Mouse (Mus musculus) midbrain, embryonic 12.5 days (tissue): ENCODE measurements around the gene Pgd. TPM values are rescaled to one million over a fixed set of nuclear protein-coding genes. Genes with fewer than 3 reads are reported as not detected.
"Not testable (repeated sequence)": the region's sequence is repeated elsewhere in the genome, so short reads cannot be mapped to it uniquely, and the experiment has no call there.

Experiments used
- ATAC-seq: fragments of 200-750 bp; cut with Nextera tagmentation; 2 replicates; pipeline ENCODE4 v1.8.0; 2017; ENCODE audit warnings: low read depth, moderate TSS enrichment, moderate library complexity; ENCODE audit not compliant: low FRiP score
- H3K27ac ChIP-seq: fragments of 300-500 bp; sonication (generic); replicated peaks from 2 replicates; pipeline ENCODE4 v1.5.1; 2016; ENCODE audit warnings: mild to moderate bottlenecking
- H3K27me3 ChIP-seq: fragments of 300-500 bp; sonication (generic); 2 replicates; pipeline ENCODE4 v1.6.1; 2016; ENCODE audit warnings: mild to moderate bottlenecking
- H3K36me3 ChIP-seq: fragments of 300-500 bp; sonication (generic); 2 replicates; pipeline ENCODE4 v1.6.1; 2016
- H3K4me1 ChIP-seq: fragments of 300-500 bp; sonication (generic); 2 replicates; pipeline ENCODE4 v1.6.1; 2016
- H3K4me2 ChIP-seq: fragments of 300-500 bp; sonication (generic); replicated peaks from 2 replicates; pipeline ENCODE4 v1.6.1; 2016; ENCODE audit warnings: mild to moderate bottlenecking, moderate library complexity
- H3K4me3 ChIP-seq: fragments of 300-500 bp; sonication (generic); 2 replicates; pipeline ENCODE4 v1.5.1; 2016; ENCODE audit warnings: mild to moderate bottlenecking
- H3K9ac ChIP-seq: fragments of 300-500 bp; sonication (generic); replicated peaks from 2 replicates; pipeline ENCODE4 v1.6.1; 2016; ENCODE audit warnings: mild to moderate bottlenecking, moderate library complexity
- H3K9me3 ChIP-seq: fragments of 300-500 bp; sonication (generic); 2 replicates; pipeline ENCODE4 v1.6.1; 2016; ENCODE audit warnings: mild to moderate bottlenecking
- WGBS: fragments of 180-500 bp; shearing (Covaris S2); methylation state at CpG from one replicate; pipeline ENCODE4 v1.1.7; 2016; 5-methylcytosine and 5-hydroxymethylcytosine counted together
- polyA plus RNA-seq: library from polyadenylated mRNA; unstranded; fragments of >200 nt; fragmentation: Nextera tagmentation; extraction: Ambion mirVana; gene quantifications from 2 replicates; pipeline ENCODE4 v1.2.1, GENCODE M21; 2016

Pgd gene
- polyA plus RNA-seq, 1 experiment from 2014 or later: 129 TPM

GRCm38 (mm10) chr4:149179573-149179972, 13.0 kb upstream of the Pgd start:
- peaks cover 83% of the 10 kb centered on the region for H3K36me3 ChIP-seq
- H3K27ac ChIP-seq: no peak overlapping the region
- H3K9ac ChIP-seq: no peak overlapping the region
- H3K4me2 ChIP-seq: no peak overlapping the region
- H3K9me3 ChIP-seq: no peaks in the 10 kb centered on the region
- no peaks in the 10 kb centered on the region for H3K27me3 ChIP-seq
- H3K4me1 ChIP-seq: no peaks in the 10 kb centered on the region
- ATAC-seq: no peak
- no peak overlapping the region for H3K4me3 ChIP-seq
- 46% methylated on average over 4 of the region's 4 CpGs for WGBS

DNA sequence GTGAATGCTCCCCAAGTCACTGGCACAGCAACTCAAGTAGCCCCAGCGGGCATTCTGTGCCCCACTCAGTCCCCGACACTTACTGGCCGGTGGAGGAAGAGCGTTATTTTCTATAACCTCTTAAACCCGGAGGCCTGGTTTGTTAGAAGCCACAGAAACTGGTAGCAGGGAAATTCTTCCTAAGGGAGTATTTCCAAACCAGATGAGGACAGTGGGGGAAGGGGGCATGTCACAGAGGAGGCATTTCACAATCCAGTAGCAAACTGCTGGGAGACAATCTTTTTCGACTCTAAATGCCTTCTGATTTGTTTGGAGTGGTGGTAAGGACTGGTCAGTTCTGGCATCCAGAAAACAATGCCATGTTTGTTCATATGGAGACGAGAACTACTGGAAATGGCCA, 12.6 kb upstream of the Pgd start:
- 85% methylated on average over 7 of the region's 7 CpGs for WGBS
- Histone ChIP-seq H3K36me3 (peaks cover 79% of the 10 kb centered on the region), H3K9ac (no peak overlapping the region), H3K4me3 (no peak overlapping the region), H3K27ac (no peak overlapping the region), H3K27me3 (no peaks in the 10 kb centered on the region), H3K4me1 (no peaks in the 10 kb centered on the region), H3K9me3 (no peaks in the 10 kb centered on the region), H3K4me2 (no peak overlapping the region)
- ATAC-seq: no peak

DNA sequence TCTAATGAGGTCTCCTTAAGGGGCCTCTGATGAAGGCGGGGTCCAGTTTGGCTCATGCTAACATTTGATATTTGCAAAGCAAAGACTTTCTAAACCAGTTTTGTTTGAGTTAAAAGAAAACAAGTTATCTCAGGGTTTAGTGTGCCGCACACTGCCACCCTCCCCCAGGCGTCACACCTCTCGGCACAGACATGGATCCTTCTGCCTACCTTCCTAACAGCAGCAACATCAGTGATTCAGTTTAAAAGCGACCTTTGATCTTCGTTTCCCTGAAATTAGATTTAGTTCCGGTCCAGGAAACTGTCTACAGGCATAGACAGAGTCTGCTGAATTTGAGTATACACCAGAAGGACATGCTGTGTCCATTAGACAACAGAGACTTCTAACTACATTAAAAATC, 11.8 kb upstream of the Pgd start:
- no peaks in the 10 kb centered on the region for H3K27me3 ChIP-seq
- WGBS: 80% methylated on average over 7 of the region's 7 CpGs
- H3K4me3 ChIP-seq: no peak overlapping the region
- H3K9ac ChIP-seq: no peak overlapping the region
- H3K36me3 ChIP-seq: peaks cover 71% of the 10 kb centered on the region
- no peak for ATAC-seq
- no peaks in the 10 kb centered on the region for H3K9me3 ChIP-seq
- no peak overlapping the region for H3K4me2 ChIP-seq
- H3K27ac ChIP-seq: no peak overlapping the region
- no peaks in the 10 kb centered on the region for H3K4me1 ChIP-seq

DNA sequence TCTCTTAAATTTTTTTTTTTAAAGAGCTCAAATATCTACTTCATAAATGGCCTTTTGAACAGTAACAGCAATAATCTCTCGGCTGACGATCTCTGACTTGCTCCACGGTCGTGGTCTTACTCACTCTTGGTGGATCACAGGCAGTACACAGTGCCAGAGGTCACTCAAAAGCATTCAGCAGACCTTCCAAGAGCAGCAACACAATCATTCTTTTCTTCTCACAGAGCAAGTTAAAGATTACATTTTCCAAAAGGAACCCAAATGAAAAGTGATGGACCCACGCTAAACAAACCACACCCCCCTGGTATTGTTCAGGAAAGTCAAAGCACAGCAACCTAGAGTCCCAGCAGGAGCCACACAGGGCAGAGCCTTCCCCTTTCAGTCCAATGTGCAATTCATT, 10.5 kb upstream of the Pgd start:
- 36% methylated on average over 5 of the region's 5 CpGs for WGBS
- no peak overlapping the region for H3K9ac ChIP-seq
- H3K27me3 ChIP-seq: no peaks in the 10 kb centered on the region
- no peaks in the 10 kb centered on the region for H3K4me1 ChIP-seq
- H3K27ac ChIP-seq: no peak overlapping the region
- no peaks in the 10 kb centered on the region for H3K9me3 ChIP-seq
- H3K4me3 ChIP-seq: no peak overlapping the region
- no peak for ATAC-seq
- H3K4me2 ChIP-seq: no peak overlapping the region
- peaks cover 58% of the 10 kb centered on the region for H3K36me3 ChIP-seq

GRCm38 (mm10) chr4:149176645-149177044, 10.1 kb upstream of the Pgd start:
- Histone ChIP-seq H3K4me3 (no peak overlapping the region), H3K4me1 (no peaks in the 10 kb centered on the region), H3K4me2 (no peak overlapping the region), H3K27ac (no peak overlapping the region), H3K36me3 (peaks cover 54% of the 10 kb centered on the region), H3K9me3 (no peaks in the 10 kb centered on the region), H3K27me3 (no peaks in the 10 kb centered on the region), H3K9ac (no peak overlapping the region)
- no peak for ATAC-seq
- WGBS: 82% methylated on average over 6 of the region's 6 CpGs

- no peaks in the 10 kb centered on the region for H3K4me1 ChIP-seq
- WGBS: 90% methylated on average over 6 of the region's 6 CpGs
- H3K4me2 ChIP-seq: no peak overlapping the region
- no peak overlapping the region for H3K27ac ChIP-seq
- H3K9ac ChIP-seq: no peak overlapping the region
- no peaks in the 10 kb centered on the region for H3K9me3 ChIP-seq
- no peaks in the 10 kb centered on the region for H3K27me3 ChIP-seq
- peaks cover 24% of the 10 kb centered on the region for H3K36me3 ChIP-seq
- no peak overlapping the region for H3K4me3 ChIP-seq
- ATAC-seq: no peak
Observed at GRCm38 (mm10) chr4:149173661-149174060, 7.1 kb upstream of the Pgd start.

GRCm38 (mm10) chr4:149172666-149173065, 6.1 kb upstream of the Pgd start:
- H3K27ac ChIP-seq: peak overlapping the region; percentile 47; the same call in 1 of the 2 replicates
- no peak overlapping the region for H3K4me2 ChIP-seq
- H3K4me1 ChIP-seq: no peaks in the 10 kb centered on the region
- H3K4me3 ChIP-seq: no peak overlapping the region
- 80% methylated on average over 2 of the region's 2 CpGs for WGBS
- H3K9me3 ChIP-seq: no peaks in the 10 kb centered on the region
- no peak overlapping the region for H3K9ac ChIP-seq
- no peak for ATAC-seq
- no peaks in the 10 kb centered on the region for H3K27me3 ChIP-seq
- peaks cover 19% of the 10 kb centered on the region for H3K36me3 ChIP-seq

DNA sequence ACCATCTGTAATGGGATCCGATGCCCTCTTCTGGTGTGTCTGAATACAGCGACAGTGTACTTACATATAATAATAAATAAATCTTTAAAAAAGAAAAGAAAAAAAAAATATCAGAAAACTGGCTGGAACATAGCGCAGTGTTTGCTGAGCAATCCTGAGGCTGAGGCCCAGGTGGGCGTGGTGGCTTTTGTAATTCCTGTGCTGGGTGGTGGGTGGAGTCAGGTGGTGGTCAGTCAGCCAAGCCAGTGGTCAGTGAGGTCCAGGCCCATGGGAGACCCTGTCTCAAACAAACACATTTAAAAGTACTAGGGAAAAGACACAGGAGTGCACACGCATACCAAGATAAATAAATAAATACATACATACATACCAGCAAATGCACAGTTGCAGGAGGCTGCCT, 5.5 kb upstream of the Pgd start:
- H3K4me2 ChIP-seq: no peak overlapping the region
- whole genome bisulfite sequencing: 90% methylated on average over 5 of the region's 5 CpGs
- H3K4me3 ChIP-seq: no peak overlapping the region
- peaks cover 19% of the 10 kb centered on the region for H3K36me3 ChIP-seq
- H3K9me3 ChIP-seq: no peaks in the 10 kb centered on the region
- H3K27ac ChIP-seq: no peak overlapping the region; the same call in 1 of the 2 replicates
- no peaks in the 10 kb centered on the region for H3K27me3 ChIP-seq
- no peaks in the 10 kb centered on the region for H3K4me1 ChIP-seq
- H3K9ac ChIP-seq: no peak overlapping the region
- no peak for ATAC-seq

GRCm38 (mm10) chr4:149171581-149171981, 5.0 kb upstream of the Pgd start:
- Histone ChIP-seq H3K27ac (no peak overlapping the region), H3K9ac (no peak overlapping the region), H3K27me3 (no peaks in the 10 kb centered on the region), H3K4me3 (no peak overlapping the region), H3K9me3 (no peaks in the 10 kb centered on the region), H3K36me3 (peaks cover 17% of the 10 kb centered on the region), H3K4me2 (no peak overlapping the region), H3K4me1 (no peaks in the 10 kb centered on the region)
- 84% methylated on average over 5 of the region's 5 CpGs for WGBS
- ATAC-seq: no peak

DNA sequence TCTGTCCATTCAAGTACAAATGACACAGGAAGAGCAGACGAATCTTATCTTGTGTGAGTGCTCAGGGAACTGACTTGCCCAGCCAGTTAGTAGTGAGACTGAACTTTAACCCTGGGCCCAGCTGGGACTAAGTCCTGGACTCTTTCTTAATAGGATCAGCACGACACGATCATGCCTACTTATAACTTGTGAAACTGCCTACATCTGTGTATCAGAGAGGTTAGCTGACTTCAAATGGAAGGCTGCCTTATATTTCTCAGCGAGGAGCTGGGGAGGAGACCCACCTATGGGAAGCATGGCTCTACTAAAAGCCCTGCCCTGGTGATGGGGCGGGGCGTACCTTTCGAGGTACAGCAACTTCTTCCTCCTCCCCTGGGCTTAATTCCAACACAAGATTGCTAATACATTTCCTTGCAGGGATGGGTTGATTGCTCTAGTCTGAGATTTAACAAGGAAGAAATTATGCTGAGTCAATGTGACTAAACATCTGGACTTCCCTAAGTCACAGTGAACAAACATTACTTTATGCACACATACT, 3.9 kb upstream of the Pgd start:
- H3K9me3 ChIP-seq: no peaks in the 10 kb centered on the region
- H3K36me3 ChIP-seq: 0 out of 2 replicates have a peak, but pooled peaks cover 9% of the 10 kb centered on the region
- ATAC-seq: no peak
- H3K4me2 ChIP-seq: no peak overlapping the region
- peaks cover 4% of the 10 kb centered on the region for H3K4me1 ChIP-seq
- no peaks in the 10 kb centered on the region for H3K27me3 ChIP-seq
- no peak overlapping the region for H3K9ac ChIP-seq
- no peak overlapping the region for H3K27ac ChIP-seq
- H3K4me3 ChIP-seq: no peak overlapping the region
- WGBS: 69% methylated on average over 7 of the region's 7 CpGs

DNA sequence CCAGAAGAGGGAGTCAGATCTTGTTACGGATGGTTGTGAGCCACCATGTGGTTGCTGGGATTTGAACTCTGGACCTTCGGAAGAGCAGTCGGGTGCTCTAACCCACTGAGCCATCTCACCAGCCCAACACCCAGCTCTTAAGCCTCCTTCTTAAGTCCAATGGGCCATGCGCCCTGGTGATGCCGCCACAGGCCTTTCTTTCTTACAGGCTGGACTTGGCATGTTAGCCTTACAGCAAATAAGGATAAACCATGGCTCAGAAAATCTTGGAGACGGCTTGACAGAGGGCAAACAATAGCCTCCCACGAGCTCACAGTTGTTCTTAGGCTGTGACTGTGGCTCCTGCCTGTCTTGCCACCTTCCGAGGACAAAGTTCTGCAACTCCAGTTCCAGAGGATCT, 3.4 kb upstream of the Pgd start:
- H3K4me1 ChIP-seq, H3K36me3 ChIP-seq, H3K9me3 ChIP-seq, H3K27ac ChIP-seq, H3K4me2 ChIP-seq, H3K27me3 ChIP-seq, ATAC-seq, H3K4me3 ChIP-seq, H3K9ac ChIP-seq: not testable (repeated sequence)
- WGBS: 66% methylated on average over 7 of the region's 8 CpGs

- peaks cover 7% of the 10 kb centered on the region for H3K4me1 ChIP-seq
- H3K27ac ChIP-seq: no peak overlapping the region
- 83% methylated on average over 2 of the region's 2 CpGs for WGBS
- H3K4me3 ChIP-seq: no peak overlapping the region
- H3K9me3 ChIP-seq: no peaks in the 10 kb centered on the region
- no peak overlapping the region for H3K4me2 ChIP-seq
- ATAC-seq: no peak
- no peak overlapping the region for H3K9ac ChIP-seq
- H3K36me3 ChIP-seq: peaks cover 7% of the 10 kb centered on the region
- no peaks in the 10 kb centered on the region for H3K27me3 ChIP-seq
Observed at GRCm38 (mm10) chr4:149168016-149168415, 1.4 kb upstream of the Pgd start.

GRCm38 (mm10) chr4:149166957-149167611, 513 bp upstream of the Pgd start:
- Histone ChIP-seq H3K4me1 (peaks cover 7% of the 10 kb centered on the region), H3K9ac (peak overlapping the region; percentile 77), H3K4me2 (peak overlapping the region; percentile 72), H3K9me3 (no peaks in the 10 kb centered on the region), H3K36me3 (peaks cover 17% of the 10 kb centered on the region), H3K4me3 (peak overlapping the region; percentile 88), H3K27ac (peak overlapping the region; percentile 27; the same call in 1 of the 2 replicates), H3K27me3 (no peaks in the 10 kb centered on the region)
- WGBS: 1% methylated on average over 27 of the region's 27 CpGs
- peak; percentile 61; the same call in 1 of the 2 replicates for ATAC-seq
